Mouse (Mus musculus) lung, embryonic 14.5 days (tissue): ENCODE measurements at regions not wholly inside any gene's neighbourhood (a gene's known extent, or its start where the extent isn't known, plus 50 kb on each side); places are given as distances from the start of the nearest gene placed in this dataset.
"Not testable (repeated sequence)": the region's sequence is repeated elsewhere in the genome, so short reads cannot be mapped to it uniquely, and the experiment has no call there.

ENCODE experiments used
- ATAC-seq: fragments of 200-750 bp; cut with Nextera tagmentation; 2 replicates; pipeline ENCODE4 v1.8.0; 2017; ENCODE audit warnings: mild to moderate bottlenecking, moderate TSS enrichment, moderate library complexity; ENCODE audit not compliant: insufficient read depth
- DNase-seq: peaks from one replicate; pipeline ENCODE4 v3.0.0-alpha.2; 2015
- H3K27ac ChIP-seq: fragments of 300-500 bp; sonication (generic); 2 replicates; pipeline ENCODE4 v1.5.1; 2014; ENCODE audit warnings: low read depth, mild to moderate bottlenecking, moderate library complexity
- H3K27me3 ChIP-seq: fragments of 300-500 bp; sonication (generic); 2 replicates; pipeline ENCODE4 v1.6.1; 2014; ENCODE audit warnings: low read length, control low read depth; ENCODE audit not compliant: insufficient read depth
- H3K36me3 ChIP-seq: fragments of 300-500 bp; sonication (generic); 2 replicates; pipeline ENCODE4 v1.6.1; 2014; ENCODE audit warnings: control low read depth; ENCODE audit not compliant: insufficient read depth
- H3K4me1 ChIP-seq: fragments of 300-500 bp; sonication (generic); 2 replicates; pipeline ENCODE4 v1.6.1; 2014; ENCODE audit warnings: antibody characterized with exemption, control low read depth; ENCODE audit not compliant: insufficient read depth
- H3K4me2 ChIP-seq: fragments of 300-500 bp; sonication (generic); 2 replicates; pipeline ENCODE4 v1.6.1; 2014; ENCODE audit warnings: mild to moderate bottlenecking
- H3K4me3 ChIP-seq: fragments of 300-500 bp; sonication (generic); 2 replicates; pipeline ENCODE4 v1.5.1; 2014; ENCODE audit warnings: low read depth, low read length
- H3K9ac ChIP-seq: fragments of 300-500 bp; sonication (generic); 2 replicates; pipeline ENCODE4 v1.6.1; 2014
- H3K9me3 ChIP-seq: fragments of 300-500 bp; sonication (generic); 2 replicates; pipeline ENCODE4 v1.6.1; 2016; ENCODE audit warnings: low read depth, low read length, control low read depth
- CTCF ChIP-seq: IDR thresholded peaks from 2 replicates; pipeline ENCODE4 v1.5.1; 2016; ENCODE audit warnings: antibody characterized with exemption, low read depth
- WGBS: fragments of 180-500 bp; shearing (Covaris S2); extraction: QIAGEN DNeasy Blood & Tissue Kit; methylation state at CpG from one replicate; pipeline ENCODE4 v1.1.7; 2014; 5-methylcytosine and 5-hydroxymethylcytosine counted together

GRCm38 (mm10) chr14:102204881-102205671, 475.3 kb downstream of the Lmo7 start:
- Histone ChIP-seq H3K9me3 (no peaks in the 10 kb centered on the region), H3K4me1 (no peaks in the 10 kb centered on the region), H3K36me3 (no peaks in the 10 kb centered on the region), H3K27me3 (no peaks in the 10 kb centered on the region), H3K4me3 (no peak overlapping the region), H3K27ac (no peak overlapping the region), H3K9ac (no peak overlapping the region), H3K4me2 (no peak overlapping the region)
- DNase-seq (no peak), ATAC-seq (no peak)
- whole genome bisulfite sequencing: 84% methylated on average over 10 of the region's 10 CpGs
- no peak for TF ChIP-seq CTCF

- no peak overlapping the region for H3K27ac ChIP-seq
- no peak overlapping the region for H3K9ac ChIP-seq
- 81% methylated on average over 6 of the region's 6 CpGs for WGBS
- H3K4me2 ChIP-seq: no peak overlapping the region
- no peaks in the 10 kb centered on the region for H3K9me3 ChIP-seq
- H3K4me3 ChIP-seq: no peak overlapping the region
- H3K4me1 ChIP-seq: no peaks in the 10 kb centered on the region
- ATAC-seq (no peak), DNase-seq (no peak)
- no peak for TF ChIP-seq CTCF
- H3K36me3 ChIP-seq: no peaks in the 10 kb centered on the region
- no peaks in the 10 kb centered on the region for H3K27me3 ChIP-seq
Measured at GRCm38 (mm10) chr14:102199430-102199829, 469.7 kb downstream of the Lmo7 start.

GRCm38 (mm10) chr14:102190786-102191185, 461.0 kb downstream of the Lmo7 start:
- DNase-seq: no peak
- Histone ChIP-seq H3K9me3 (no peaks in the 10 kb centered on the region), H3K27me3 (no peaks in the 10 kb centered on the region), H3K36me3 (no peaks in the 10 kb centered on the region), H3K27ac (no peak overlapping the region), H3K4me2 (no peak overlapping the region), H3K4me1 (no peaks in the 10 kb centered on the region), H3K9ac (no peak overlapping the region), H3K4me3 (no peak overlapping the region)
- no peak for TF ChIP-seq CTCF
- ATAC-seq: 0 out of 2 replicates have a peak, but pooled peaks have one; percentile 21
- 35% methylated on average over 1 of the region's 1 CpGs for WGBS

GRCm38 (mm10) chr14:102181269-102181668, 451.5 kb downstream of the Lmo7 start:
- Histone ChIP-seq H3K4me3 (no peak overlapping the region), H3K4me2 (no peak overlapping the region), H3K9ac (no peak overlapping the region), H3K27me3 (no peaks in the 10 kb centered on the region), H3K9me3 (no peaks in the 10 kb centered on the region), H3K4me1 (no peaks in the 10 kb centered on the region), H3K27ac (no peak overlapping the region), H3K36me3 (no peaks in the 10 kb centered on the region)
- no peak for ATAC-seq
- peak; percentile 24 for DNase-seq
- WGBS: 74% methylated on average over 3 of the region's 3 CpGs
- TF ChIP-seq CTCF: peak; percentile 30

GRCm38 (mm10) chr14:102171775-102172174, 442.0 kb downstream of the Lmo7 start:
- ATAC-seq: no peak
- H3K9ac ChIP-seq: no peak overlapping the region

GRCm38 (mm10) chr14:102161291-102162284, 431.8 kb downstream of the Lmo7 start:
- no peak for TF ChIP-seq CTCF
- H3K9me3 ChIP-seq: no peaks in the 10 kb centered on the region
- no peak overlapping the region for H3K4me2 ChIP-seq
- H3K9ac ChIP-seq: no peak overlapping the region
- no peaks in the 10 kb centered on the region for H3K36me3 ChIP-seq
- 67% methylated on average over 3 of the region's 3 CpGs for WGBS
- DNase-seq: peak; percentile 73
- no peaks in the 10 kb centered on the region for H3K27me3 ChIP-seq
- no peak overlapping the region for H3K4me3 ChIP-seq
- no peaks in the 10 kb centered on the region for H3K4me1 ChIP-seq
- H3K27ac ChIP-seq: peak overlapping the region; percentile 3; the same call in 1 of the 2 replicates
- ATAC-seq: peak; percentile 82

More at GRCm38 (mm10) chr14:102171775-102172174, 442.0 kb downstream of the Lmo7 start:
- WGBS: 73% methylated on average over 2 of the region's 2 CpGs
- Histone ChIP-seq H3K36me3 (no peaks in the 10 kb centered on the region), H3K9me3 (no peaks in the 10 kb centered on the region), H3K27ac (no peak overlapping the region), H3K27me3 (no peaks in the 10 kb centered on the region), H3K4me3 (no peak overlapping the region), H3K4me1 (no peaks in the 10 kb centered on the region), H3K4me2 (no peak overlapping the region)
- no peak for DNase-seq
- TF ChIP-seq CTCF: no peak

GRCm38 (mm10) chr14:102150410-102150809, 420.7 kb downstream of the Lmo7 start:
- not testable (repeated sequence) for H3K9me3 ChIP-seq, H3K27me3 ChIP-seq, DNase-seq, H3K36me3 ChIP-seq, H3K27ac ChIP-seq, H3K9ac ChIP-seq, H3K4me1 ChIP-seq, H3K4me3 ChIP-seq, H3K4me2 ChIP-seq, ATAC-seq
- 94% methylated on average over 4 of the region's 4 CpGs for WGBS
